Mouse (Mus musculus): Measurements from ENCODE around the gene Bpifb3. TPM values are rescaled to one million over a fixed set of nuclear protein-coding genes. Genes with fewer than 3 reads are reported as not detected.

Gene Bpifb3
- not detected in 2 replicates for polyA plus RNA-seq (2015; fragmentation: Nextera tagmentation; extraction: Ambion mirVana)

DNA sequence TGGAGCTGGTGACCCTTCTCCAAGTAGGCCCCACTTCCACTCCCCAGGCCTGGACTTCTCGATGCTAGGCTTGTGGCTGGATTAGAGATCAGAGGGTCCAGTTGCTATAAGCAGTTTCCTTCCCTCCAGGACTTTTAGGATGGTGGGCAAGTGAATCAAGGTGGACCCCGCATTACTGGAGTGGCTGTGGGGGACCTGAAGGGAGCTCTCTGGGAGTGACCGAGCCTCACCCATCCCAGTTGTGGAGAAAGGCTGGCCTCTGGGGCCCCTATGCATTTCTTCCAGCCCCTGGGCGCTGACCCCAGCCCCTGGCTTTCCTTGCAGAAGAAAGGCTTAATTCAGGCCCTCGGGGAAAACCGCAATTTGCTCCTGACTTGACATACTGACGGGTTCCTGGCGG is at the start of gene Bpifb3:
TSS of gene Bpifb3 (plus strand) at position 301 of the 400 bp plus-strand sequence.
- Histone ChIP-seq H3K4me2 (replicated peaks) (no peak within 1 kb of the TSS), H3K36me3 (no peaks in the 10 kb centered on the region), H3K4me3 (no peak within 1 kb of the TSS), H3K27ac (no peak within 1 kb of the TSS), H3K27me3 (no peaks in the 10 kb centered on the region), H3K9ac (no peak within 1 kb of the TSS), H3K4me1 (no peaks in the 10 kb centered on the region), H3K9me3 (no peaks in the 10 kb centered on the region)
- no peak for ATAC-seq (ENCODE audit: low FRiP score, low read depth)
- 70% methylated on average over 8 of the region's 8 CpGs for WGBS

DNA sequence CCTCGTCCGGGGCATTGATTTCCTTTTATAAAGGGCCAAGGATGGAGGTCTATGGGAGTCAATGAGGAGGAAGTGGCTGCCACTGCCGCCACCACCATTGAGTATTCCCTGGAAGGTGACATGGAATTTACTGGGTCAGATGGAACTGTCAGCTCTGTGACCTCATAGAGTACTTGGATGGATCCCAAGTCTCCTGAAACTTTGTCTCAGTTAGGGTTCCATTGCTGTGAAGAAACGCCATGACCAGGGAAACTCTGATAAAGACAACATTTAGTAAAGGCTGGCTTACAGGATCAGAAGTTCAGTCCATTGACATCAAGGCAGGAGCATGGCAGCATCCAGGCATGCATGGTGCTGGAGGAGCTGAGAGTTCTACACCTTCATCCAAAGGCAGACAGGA is 47.0 kb upstream of the Bpifb3 start, which contains the start of gene Sun5:
TSS of gene Sun5 (minus strand) at position 101 of the 400 bp plus-strand sequence.
- Histone ChIP-seq H3K4me2 (replicated peaks) (no peak within 1 kb of the TSS), H3K36me3 (no peaks in the 10 kb centered on the region), H3K4me3 (no peak within 1 kb of the TSS), H3K4me1 (no peaks in the 10 kb centered on the region), H3K27ac (no peak within 1 kb of the TSS), H3K27me3 (no peaks in the 10 kb centered on the region), H3K9ac (no peak within 1 kb of the TSS), H3K9me3 (no peaks in the 10 kb centered on the region)
- ATAC-seq (ENCODE audit: low FRiP score, low read depth): no peak
- 87% methylated on average over 4 of the region's 4 CpGs for WGBS

DNA sequence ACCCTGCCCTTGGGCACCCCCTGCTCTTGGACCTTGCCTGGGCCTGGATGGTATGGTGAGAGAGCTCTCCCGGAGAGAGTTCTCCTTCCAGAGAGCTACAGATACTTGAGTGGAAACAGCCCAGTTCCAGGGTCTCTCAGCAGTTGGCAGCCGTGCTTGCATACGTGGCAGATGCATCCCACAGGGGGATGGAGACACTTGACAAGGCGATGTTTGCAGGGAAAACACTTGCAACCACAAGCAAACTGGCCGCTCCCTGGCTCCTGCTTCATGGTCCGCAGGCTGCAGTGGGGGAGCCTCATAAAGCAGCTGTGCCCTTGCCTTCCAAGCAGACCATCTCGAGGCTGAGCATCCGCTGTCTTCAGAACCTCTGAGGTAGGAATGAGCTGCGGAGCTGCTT is 43.3 kb upstream of the Bpifb3 start, which contains the start of gene Bpifb2:
TSS of gene Bpifb2 (plus strand) at position 301 of the 400 bp plus-strand sequence.
- Histone ChIP-seq H3K27ac (no peak within 1 kb of the TSS), H3K4me1 (no peaks in the 10 kb centered on the region), H3K36me3 (no peaks in the 10 kb centered on the region), H3K9ac (no peak within 1 kb of the TSS), H3K4me3 (no peak within 1 kb of the TSS), H3K9me3 (no peaks in the 10 kb centered on the region), H3K4me2 (replicated peaks) (no peak within 1 kb of the TSS), H3K27me3 (no peaks in the 10 kb centered on the region)
- 67% methylated on average over 9 of the region's 9 CpGs for whole genome bisulfite sequencing
- no peak for ATAC-seq (ENCODE audit: low FRiP score, low read depth)

DNA sequence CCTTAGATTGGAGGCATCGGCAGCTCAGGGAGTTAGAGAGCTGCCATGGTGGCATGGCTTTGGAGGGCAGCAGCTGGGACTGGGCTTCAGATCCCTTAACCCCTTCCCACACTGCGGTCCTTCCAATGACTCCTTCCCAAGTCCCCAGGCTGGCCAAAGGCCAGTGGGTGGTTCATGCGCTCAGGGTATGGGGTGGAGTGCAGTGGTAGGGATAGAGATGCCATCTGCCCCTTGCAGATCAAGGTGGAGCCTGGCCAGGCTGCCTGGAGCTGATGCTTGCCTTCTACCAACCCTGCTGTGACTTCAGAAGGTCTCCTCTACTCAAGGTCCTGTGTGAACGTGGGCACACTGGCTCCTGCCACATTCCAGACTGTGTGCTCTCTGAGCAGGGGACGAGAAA is 18.9 kb upstream of the Bpifb3 start:
- Histone ChIP-seq H3K27ac (no peak overlapping the region), H3K27me3 (no peaks in the 10 kb centered on the region), H3K36me3 (no peaks in the 10 kb centered on the region), H3K9me3 (no peaks in the 10 kb centered on the region), H3K4me2 (replicated peaks) (no peak overlapping the region), H3K4me1 (no peaks in the 10 kb centered on the region), H3K9ac (no peak overlapping the region), H3K4me3 (no peak overlapping the region)
- ATAC-seq (ENCODE audit: low FRiP score, low read depth): no peak
- WGBS: 69% methylated on average over 5 of the region's 5 CpGs

DNA sequence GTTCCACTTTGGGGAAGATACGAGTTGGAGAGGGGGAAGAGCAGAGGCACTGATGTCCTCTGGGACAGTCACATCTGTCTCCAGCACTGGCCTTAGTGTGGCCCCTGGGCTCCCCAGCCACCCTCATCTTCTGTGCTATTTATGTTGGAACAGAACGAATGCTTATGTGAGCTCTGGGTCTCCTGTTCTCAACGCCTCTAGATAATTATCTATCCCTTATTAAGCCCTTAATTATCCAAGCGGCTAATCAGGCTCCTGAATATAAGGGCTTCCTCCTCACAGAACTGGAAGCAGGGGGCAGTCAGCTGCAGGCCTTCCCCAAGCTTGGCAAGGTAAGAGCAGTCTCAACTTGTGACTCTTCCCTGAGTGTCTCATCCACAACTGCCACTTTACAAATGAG is 17.9 kb upstream of the Bpifb3 start, which contains the start of gene Bpifb6:
TSS of gene Bpifb6 (plus strand) at position 301 of the 400 bp plus-strand sequence.
- Histone ChIP-seq H3K27ac (no peak within 1 kb of the TSS), H3K4me2 (replicated peaks) (no peak within 1 kb of the TSS), H3K9me3 (no peaks in the 10 kb centered on the region), H3K4me3 (no peak within 1 kb of the TSS), H3K27me3 (no peaks in the 10 kb centered on the region), H3K4me1 (no peaks in the 10 kb centered on the region), H3K36me3 (no peaks in the 10 kb centered on the region), H3K9ac (no peak within 1 kb of the TSS)
- no peak for ATAC-seq (ENCODE audit: low FRiP score, low read depth)
- WGBS: 72% methylated on average over 4 of the region's 4 CpGs

DNA sequence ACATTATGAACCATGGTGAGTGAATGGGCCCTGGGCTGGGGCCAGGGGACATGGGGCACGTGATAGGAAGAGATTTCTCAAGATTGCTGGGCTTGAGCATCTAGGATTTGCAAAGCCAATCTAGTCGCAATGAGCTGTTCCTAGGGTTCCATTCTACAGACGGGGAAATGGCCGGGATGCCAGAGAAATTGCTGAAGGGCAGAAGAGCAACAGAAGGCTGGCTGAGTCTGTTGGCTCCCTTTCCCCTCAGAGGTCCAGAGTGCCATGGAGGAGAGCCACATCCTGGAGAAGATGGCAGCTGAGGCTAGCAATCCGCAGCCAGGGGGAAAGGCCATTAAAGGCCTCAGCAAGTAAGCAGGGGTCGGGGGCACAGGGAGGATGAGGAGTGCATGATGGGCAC is 15.3 kb upstream of the Bpifb3 start:
- H3K4me2 ChIP-seq (replicated peaks): no peak overlapping the region
- WGBS: 79% methylated on average over 6 of the region's 6 CpGs
- H3K27me3 ChIP-seq: no peaks in the 10 kb centered on the region
- H3K9ac ChIP-seq: no peak overlapping the region
- H3K4me3 ChIP-seq: no peak overlapping the region
- no peak overlapping the region for H3K27ac ChIP-seq
- ATAC-seq (ENCODE audit: low FRiP score, low read depth): no peak
- no peaks in the 10 kb centered on the region for H3K9me3 ChIP-seq
- no peaks in the 10 kb centered on the region for H3K4me1 ChIP-seq
- no peaks in the 10 kb centered on the region for H3K36me3 ChIP-seq

DNA sequence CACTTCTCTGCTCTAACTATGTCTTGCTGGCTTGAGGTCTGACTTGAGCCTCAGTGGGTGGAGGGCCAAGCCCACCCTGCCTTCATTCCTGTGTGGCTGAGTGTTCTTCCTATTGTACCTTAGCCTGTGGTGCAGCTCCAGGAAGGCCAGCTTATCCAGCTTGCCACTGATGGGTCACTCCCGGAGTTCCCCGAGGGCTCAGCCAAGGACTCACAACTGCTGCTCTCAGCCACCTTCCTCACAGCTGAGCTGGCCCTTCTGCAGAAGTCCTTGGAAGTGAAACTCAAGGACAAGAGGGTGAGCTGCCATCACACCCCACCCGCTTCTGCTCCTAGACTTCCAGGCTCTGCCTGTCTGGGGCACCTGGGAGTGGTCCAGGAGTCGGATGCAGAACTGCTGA is 11.4 kb upstream of the Bpifb3 start:
- Histone ChIP-seq H3K4me2 (replicated peaks) (no peak overlapping the region), H3K27ac (no peak overlapping the region), H3K4me3 (no peak overlapping the region), H3K9ac (no peak overlapping the region), H3K9me3 (no peaks in the 10 kb centered on the region), H3K4me1 (no peaks in the 10 kb centered on the region), H3K27me3 (no peaks in the 10 kb centered on the region), H3K36me3 (no peaks in the 10 kb centered on the region)
- WGBS: 83% methylated on average over 4 of the region's 4 CpGs
- no peak for ATAC-seq (ENCODE audit: low FRiP score, low read depth)

DNA sequence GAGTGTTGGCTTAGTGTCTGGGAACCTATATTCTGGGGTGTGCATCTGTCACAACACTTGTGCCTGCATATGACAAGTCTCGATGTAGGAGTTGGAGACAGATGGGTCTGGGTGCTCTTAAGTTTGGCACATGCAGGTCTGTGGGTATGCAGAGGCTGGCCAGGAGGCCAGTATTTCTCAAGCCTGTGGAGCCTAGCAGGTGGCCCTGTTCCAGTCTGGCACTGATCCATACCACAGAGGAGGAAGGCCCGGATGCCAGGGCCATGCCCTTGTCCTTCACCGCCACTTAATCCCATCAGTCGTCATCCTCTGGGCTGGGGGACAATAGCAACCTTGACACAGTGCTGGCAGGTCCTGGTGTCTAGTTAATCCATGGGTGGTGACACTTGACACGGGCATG is 3.9 kb upstream of the Bpifb3 start:
- Histone ChIP-seq H3K4me2 (replicated peaks) (no peak overlapping the region), H3K4me1 (no peaks in the 10 kb centered on the region), H3K27ac (no peak overlapping the region), H3K27me3 (no peaks in the 10 kb centered on the region), H3K9ac (no peak overlapping the region), H3K36me3 (no peaks in the 10 kb centered on the region), H3K4me3 (no peak overlapping the region), H3K9me3 (no peaks in the 10 kb centered on the region)
- no peak for ATAC-seq (ENCODE audit: low FRiP score, low read depth)
- WGBS: 74% methylated on average over 5 of the region's 5 CpGs

DNA sequence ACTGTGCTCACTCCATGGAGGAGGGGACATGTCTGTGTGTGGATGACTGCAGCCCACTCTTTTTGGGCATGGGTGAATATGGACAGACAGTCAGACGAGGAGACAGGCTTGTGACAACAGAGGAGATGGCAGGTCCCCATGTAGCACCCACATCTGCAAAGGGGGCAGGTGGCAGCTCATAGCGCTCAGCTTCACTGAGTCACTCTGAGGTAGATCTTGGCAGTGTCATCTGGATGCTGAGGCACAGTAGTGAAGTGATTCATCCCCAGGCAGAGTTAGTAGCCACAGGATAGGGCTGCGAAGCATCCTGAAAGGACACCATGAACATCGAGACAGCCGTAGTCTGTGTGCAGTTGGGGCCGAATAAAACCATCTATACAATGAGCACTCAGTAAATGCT is 3.2 kb downstream of the Bpifb3 start:
- no peaks in the 10 kb centered on the region for H3K9me3 ChIP-seq
- 90% methylated on average over 6 of the region's 6 CpGs for WGBS
- H3K36me3 ChIP-seq: no peaks in the 10 kb centered on the region
- H3K4me3 ChIP-seq: no peak overlapping the region
- H3K4me2 ChIP-seq (replicated peaks): no peak overlapping the region
- ATAC-seq (ENCODE audit: low FRiP score, low read depth): no peak
- H3K9ac ChIP-seq: no peak overlapping the region
- no peaks in the 10 kb centered on the region for H3K27me3 ChIP-seq
- no peak overlapping the region for H3K27ac ChIP-seq
- no peaks in the 10 kb centered on the region for H3K4me1 ChIP-seq

DNA sequence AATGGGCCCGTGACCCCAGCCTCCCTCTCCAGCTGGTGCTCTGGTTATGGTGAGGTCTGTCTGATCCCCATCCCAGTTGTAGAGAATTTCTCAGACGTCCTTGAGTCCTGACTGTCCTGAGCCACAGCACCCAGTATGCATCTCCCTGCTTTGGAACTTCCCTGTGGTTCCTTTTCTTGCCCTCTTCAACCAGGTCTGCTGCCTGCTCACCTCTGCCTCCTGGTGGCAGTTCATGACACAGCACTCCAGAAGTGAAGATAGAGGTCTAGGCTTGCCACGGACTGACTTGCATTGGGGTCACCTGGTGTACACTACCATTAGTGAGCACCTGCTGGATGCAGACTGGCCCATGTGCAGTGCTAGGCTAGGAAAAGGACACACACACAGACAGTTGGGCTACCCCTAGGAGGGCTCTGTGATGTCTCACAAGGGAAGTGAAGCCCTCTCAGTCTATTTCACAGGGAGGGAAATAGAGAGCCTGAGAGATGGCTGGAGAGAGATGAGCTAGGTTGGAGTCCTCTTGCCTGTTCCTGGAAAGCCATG is 11.9 kb downstream of the Bpifb3 start:
- ATAC-seq (ENCODE audit: low FRiP score, low read depth): no peak
- Histone ChIP-seq H3K9me3 (no peaks in the 10 kb centered on the region), H3K4me2 (replicated peaks) (no peak overlapping the region), H3K27ac (no peak overlapping the region), H3K9ac (no peak overlapping the region), H3K36me3 (no peaks in the 10 kb centered on the region), H3K4me3 (no peak overlapping the region), H3K4me1 (no peaks in the 10 kb centered on the region), H3K27me3 (no peaks in the 10 kb centered on the region)
- 35% methylated on average over 3 of the region's 3 CpGs for WGBS

DNA sequence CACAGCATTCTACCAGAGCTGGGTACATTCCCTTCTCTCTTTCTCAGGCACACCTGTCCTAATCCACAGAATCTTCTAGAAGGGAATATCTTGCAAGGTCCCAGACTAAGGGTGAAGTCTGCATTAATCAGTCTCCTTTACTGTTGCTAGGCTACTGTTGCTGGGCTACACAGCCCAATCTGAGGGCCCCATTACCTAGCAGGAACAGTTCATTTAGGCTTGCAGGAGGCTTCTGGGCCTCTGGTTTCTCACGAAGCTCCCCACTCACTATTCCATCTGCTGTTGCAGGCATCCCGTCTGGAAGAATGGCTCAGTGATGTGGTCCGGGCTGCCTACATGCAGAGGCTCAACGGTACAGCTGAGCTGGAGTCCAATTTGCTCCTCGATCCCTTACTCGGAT is 13.1 kb downstream of the Bpifb3 start:
- no peak for ATAC-seq (ENCODE audit: low FRiP score, low read depth)
- no peak overlapping the region for H3K4me2 ChIP-seq (replicated peaks)
- 0 out of 2 replicates have a peak overlapping the region, but pooled peaks have one; percentile 25 for H3K9ac ChIP-seq
- H3K4me3 ChIP-seq: no peak overlapping the region
- H3K36me3 ChIP-seq: no peaks in the 10 kb centered on the region
- WGBS: 69% methylated on average over 6 of the region's 6 CpGs
- no peaks in the 10 kb centered on the region for H3K4me1 ChIP-seq
- no peaks in the 10 kb centered on the region for H3K27me3 ChIP-seq
- H3K27ac ChIP-seq: no peak overlapping the region
- H3K9me3 ChIP-seq: no peaks in the 10 kb centered on the region

DNA sequence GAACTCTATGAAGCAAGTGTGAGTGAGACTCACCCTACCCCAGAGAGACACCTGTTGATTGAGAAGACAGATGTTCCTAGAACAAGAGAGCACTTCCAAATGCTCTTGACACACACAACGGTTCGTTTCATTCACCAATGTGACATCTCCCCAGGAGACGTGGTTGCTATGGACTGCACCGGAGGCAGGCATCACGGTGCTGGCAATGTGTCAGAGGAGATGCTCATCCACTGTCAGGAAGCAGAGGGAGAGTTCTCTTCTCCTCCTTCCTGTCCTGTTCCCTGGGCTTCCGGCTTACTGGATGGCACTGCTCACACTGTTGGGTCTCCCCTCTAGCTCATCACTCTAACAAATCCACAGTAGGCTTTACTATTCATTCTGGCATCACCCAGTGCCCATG is 15.3 kb downstream of the Bpifb3 start:
- H3K27ac ChIP-seq: no peak overlapping the region
- H3K9ac ChIP-seq: no peak overlapping the region
- H3K36me3 ChIP-seq: no peaks in the 10 kb centered on the region
- ATAC-seq (ENCODE audit: low FRiP score, low read depth): no peak
- WGBS: 81% methylated on average over 6 of the region's 6 CpGs
- H3K4me3 ChIP-seq: no peak overlapping the region
- no peak overlapping the region for H3K4me2 ChIP-seq (replicated peaks)
- no peaks in the 10 kb centered on the region for H3K9me3 ChIP-seq
- no peaks in the 10 kb centered on the region for H3K27me3 ChIP-seq
- no peaks in the 10 kb centered on the region for H3K4me1 ChIP-seq

DNA sequence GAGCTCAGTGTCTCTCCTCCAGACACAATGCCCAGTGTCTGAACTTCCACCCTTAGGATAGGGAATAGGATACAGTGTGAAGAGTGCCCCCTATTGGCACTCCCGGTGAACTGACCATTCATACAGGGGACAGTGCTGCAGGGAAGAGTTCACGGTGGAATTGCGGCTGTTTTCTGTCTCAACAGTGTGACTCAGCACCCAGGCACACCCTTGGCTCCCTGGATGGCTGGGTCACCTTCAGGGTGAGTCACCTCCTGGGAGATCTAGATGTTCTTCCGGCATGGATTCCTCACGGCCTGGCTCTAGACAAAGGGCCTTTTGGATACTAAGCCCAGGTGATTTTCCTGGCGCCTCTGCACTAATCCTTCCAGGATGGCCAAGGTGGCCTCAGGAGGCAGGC is 17.3 kb downstream of the Bpifb3 start:
- H3K4me1 ChIP-seq: no peaks in the 10 kb centered on the region
- ATAC-seq (ENCODE audit: low FRiP score, low read depth): no peak
- H3K9ac ChIP-seq: no peak overlapping the region
- 91% methylated on average over 6 of the region's 6 CpGs for WGBS
- no peak overlapping the region for H3K4me2 ChIP-seq (replicated peaks)
- no peaks in the 10 kb centered on the region for H3K36me3 ChIP-seq
- no peaks in the 10 kb centered on the region for H3K27me3 ChIP-seq
- H3K9me3 ChIP-seq: no peaks in the 10 kb centered on the region
- H3K27ac ChIP-seq: no peak overlapping the region
- H3K4me3 ChIP-seq: no peak overlapping the region
